Mouse (Mus musculus) gastrocnemius, adult 18-20 months (tissue): ENCODE measurements at regions not wholly inside any gene's neighbourhood (a gene's known extent, or its start where the extent isn't known, plus 50 kb on each side); places are given as distances from the start of the nearest gene placed in this dataset.

Experiments used
- DNase-seq: peaks from one replicate; pipeline ENCODE4 v3.0.0; 2021; ENCODE audit warnings: low spot score

DNA sequence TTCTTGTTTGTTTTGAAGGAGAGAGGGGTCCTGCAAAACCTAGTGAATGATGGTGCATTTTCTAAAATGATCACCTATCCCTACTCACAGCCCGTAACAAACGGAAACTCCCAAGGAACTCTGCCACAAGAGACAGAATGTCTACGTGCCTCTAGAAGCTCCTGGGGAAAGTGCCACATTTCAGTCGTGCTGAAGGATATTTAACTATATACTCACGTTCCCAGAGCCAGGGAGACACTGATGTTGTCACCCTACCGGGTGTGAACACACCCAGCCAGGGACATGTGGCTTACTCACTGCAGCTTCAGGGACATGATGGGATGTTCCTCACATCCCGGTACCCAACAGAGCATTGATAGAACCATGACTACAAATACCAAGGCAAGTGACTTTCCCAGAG, 456.7 kb downstream of the Irx1 start:
- no peak for DNase-seq

DNA sequence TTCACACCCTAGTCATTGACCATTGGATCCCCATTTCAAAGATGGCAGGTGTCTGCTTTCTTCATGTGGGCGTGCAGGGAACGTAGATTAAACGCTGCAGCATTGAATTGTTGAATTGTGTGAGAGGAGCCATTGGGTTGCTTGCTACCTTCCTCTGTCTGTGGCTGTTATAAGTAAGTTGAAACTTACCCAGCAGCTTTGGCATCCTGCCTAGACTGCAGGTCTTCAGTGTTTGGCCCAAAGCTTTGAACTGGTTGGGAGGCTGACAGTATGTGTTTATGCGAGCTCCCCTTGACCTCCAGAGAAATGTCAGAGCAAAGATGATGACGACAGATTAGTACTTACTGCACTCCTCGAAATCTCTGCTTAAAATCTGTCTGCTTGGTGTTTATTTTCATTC, 473.8 kb downstream of the Irx1 start:
- no peak for DNase-seq

DNA sequence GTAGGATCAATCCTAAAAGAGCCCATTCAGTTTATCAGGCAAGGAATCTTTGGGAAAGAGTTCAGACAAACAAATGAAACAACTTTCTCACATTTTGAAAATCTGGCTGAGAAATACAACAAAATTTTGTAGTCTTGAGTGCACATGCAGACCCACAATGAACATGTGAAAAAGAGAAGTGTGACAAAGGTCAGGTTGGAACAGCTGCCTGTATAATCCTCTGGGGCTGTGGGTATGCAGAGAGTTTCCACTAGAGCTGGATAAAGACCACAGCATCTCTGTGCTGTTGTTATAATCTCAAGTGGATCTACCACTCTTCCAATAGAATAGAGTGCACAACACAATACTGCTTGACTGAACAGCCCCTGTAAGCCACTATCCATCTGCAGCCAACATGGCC, 482.3 kb downstream of the Irx1 start:
- DNase-seq = no peak

DNA sequence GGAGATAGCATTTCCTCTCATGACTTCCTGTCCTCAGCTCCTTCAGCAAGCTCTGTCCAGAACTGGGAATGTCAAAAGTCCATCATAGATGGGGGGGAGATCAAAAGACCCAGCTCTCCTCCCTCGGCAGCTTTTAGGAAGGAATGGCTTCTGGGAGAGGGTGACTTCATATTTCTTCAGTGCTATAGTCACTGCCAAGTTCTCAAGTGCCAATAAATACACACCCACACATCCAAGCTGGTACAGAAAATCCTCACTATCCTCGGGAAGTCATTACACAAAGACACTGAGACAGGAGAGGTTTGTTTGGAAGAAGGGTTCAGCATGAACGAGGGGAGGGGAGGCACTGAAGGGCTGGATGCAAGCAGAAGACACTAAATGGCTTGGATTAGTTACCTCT, 502.0 kb downstream of the Irx1 start:
- no peak for DNase-seq

DNA sequence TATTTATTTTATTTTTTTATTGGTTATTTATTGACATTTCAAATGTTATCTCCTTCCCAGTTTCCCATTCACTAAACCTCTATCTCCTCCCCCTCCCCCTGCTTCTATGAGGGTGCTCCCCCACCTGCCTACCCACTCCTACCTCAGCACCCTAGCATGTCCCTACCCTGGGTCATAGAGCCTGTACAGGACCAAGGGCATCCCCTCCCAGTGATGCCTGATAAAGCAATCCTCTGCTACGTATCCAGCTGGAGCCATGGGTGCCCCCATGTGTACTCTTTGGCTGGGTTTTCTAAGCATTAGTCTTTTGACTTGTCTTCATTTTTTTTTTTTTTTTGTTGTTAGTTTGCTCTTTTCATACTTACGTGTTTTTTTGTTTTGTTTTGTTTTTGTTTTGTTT, 502.9 kb downstream of the Irx1 start:
- DNase-seq = no peak

DNA sequence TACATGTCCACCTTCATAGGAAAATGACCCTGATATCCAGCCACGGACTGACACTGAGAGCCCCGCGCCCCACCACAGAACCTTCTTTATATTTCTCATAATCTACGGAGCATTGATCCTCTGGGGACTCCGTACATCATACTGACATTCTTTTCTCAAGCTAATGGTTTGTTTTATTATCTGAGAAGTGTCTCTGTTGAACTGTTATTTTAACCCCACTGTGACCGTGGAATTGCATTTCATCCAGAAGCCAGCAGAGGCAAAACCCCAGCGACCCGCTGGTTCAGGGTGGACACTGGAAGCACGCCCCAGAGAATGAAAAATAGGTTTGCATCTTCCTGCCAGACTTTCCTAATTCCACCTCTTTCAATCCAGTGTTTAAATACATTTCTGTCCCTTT, 503.4 kb downstream of the Irx1 start:
- no peak for DNase-seq

DNA sequence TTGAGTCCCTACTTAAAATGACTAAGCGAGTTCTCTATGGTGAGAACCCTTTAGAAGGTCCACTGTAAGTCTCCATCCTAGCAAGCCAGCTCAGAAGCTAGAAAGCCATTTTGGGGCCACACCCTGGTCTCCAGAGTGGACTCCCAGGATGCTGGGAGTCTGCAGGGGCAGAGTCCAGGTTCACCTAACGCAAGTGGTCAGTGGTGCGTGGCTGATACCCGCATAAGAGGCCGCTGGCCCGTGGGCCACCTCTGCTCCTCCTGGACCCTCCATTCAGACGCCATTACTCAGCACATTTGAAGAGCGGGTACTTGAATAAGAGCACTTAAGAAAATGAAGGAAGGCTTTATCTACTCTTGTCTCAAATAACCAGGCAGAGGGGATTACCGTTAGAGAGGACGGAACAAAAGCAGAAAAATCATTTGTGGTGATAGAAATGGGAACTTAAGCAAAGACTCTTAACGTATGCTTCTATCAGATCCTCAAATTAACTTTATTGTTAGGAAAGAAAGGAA, 504.4 kb downstream of the Irx1 start:
- DNase-seq = no peak

DNA sequence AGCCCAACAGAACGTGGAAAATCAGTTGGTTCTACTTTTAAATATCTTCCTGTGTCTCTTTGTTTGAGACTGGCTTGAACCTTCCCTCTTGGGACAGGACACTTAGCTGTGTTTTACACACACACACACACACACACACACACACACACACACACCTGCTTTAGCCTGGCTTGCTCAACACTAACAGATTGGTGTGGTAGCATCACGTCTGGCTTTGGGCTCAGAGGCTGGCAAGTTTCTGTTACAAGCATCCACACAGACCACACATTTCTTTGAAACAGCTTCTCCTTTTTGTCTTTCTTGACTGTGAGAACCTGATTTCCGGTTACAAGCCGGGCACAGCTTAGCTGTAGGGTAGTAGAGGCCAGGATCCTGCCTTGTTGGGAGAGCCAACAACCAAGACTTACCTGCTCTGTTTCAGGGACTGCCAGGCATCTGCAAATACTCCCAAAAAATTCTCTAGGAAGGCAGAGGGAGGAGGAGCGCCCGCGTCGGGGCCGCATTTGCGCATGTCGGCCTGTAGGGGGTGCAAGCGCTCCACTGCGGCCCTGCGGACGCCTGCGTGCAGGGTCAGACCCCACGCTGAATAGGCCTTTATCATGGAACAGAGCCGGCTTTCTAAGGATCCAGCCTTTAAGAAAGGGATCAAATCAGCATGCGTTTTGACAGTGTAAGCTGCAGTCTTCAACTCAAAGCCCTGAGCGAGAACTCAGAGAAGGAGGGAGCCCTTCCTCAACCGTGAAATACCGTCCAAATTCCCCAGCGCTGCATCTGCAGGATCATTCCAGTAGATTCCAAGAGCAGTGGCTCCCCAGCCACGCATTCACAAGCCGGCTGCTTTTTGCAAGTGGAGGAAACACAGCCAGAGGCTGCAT, 505.2 kb downstream of the Irx1 start:
- DNase-seq = peak; percentile 15

DNA sequence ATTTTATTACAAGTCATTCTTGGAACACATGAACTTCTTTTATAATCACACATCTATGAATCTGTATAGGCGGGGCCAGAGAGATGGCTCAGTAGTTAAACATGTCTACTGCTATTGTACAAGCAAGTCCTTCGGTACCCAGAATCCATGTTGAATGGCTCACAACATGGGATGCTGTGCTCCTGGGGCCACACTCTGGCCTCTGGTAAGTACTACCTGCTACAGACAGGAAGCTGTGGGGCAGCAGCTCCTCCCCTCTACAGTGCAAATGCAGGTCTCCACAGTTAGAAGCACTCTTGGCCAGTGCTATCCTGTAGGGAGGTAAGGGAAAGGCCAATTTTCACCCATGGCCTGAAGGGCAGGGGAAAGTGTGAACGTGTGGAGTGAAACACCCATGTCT, 506.0 kb downstream of the Irx1 start:
- no peak for DNase-seq

DNA sequence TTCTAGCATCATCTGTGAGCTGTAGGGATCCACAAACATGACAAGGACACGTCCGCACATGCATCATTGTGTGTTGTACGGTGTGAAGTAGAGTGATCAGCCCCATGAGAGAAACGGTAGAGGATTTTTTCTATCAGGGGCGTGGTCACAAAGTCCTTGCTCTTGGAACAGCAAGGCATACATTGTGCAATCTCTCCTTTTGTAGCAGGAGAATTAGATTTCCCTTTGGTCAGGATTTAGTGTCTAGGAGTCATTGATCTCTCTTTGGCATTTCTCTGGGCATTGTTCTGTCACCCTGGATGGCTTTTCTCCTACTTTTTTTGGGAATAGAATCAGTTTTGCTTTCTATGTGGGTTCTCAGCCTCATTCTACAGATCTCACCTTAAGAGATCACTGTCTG, 511.3 kb downstream of the Irx1 start:
- DNase-seq = no peak

DNA sequence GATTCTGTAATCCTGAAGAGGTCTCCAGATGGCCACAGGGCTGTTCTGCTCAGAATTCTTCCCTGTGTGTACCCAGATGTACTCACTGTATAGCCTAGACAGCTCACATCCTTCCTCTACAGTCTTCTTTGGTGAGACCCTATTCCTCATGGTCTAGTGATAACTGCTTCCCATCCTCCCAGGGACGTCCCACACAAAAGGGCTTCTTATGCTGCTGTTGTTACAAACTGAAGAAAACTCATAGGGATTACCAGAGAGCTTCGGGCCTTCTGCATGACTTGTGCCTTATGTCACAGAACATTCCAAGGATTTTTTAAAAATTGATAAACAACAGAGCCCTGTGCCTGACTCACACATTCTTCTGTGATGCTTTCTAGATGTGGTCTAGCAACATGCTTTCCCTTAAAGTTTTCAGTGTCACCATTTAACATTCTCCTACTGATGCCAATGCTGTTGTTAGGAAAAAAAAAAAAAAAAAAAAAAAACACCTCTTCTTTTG, 525.9 kb downstream of the Irx1 start:
- DNase-seq = no peak

DNA sequence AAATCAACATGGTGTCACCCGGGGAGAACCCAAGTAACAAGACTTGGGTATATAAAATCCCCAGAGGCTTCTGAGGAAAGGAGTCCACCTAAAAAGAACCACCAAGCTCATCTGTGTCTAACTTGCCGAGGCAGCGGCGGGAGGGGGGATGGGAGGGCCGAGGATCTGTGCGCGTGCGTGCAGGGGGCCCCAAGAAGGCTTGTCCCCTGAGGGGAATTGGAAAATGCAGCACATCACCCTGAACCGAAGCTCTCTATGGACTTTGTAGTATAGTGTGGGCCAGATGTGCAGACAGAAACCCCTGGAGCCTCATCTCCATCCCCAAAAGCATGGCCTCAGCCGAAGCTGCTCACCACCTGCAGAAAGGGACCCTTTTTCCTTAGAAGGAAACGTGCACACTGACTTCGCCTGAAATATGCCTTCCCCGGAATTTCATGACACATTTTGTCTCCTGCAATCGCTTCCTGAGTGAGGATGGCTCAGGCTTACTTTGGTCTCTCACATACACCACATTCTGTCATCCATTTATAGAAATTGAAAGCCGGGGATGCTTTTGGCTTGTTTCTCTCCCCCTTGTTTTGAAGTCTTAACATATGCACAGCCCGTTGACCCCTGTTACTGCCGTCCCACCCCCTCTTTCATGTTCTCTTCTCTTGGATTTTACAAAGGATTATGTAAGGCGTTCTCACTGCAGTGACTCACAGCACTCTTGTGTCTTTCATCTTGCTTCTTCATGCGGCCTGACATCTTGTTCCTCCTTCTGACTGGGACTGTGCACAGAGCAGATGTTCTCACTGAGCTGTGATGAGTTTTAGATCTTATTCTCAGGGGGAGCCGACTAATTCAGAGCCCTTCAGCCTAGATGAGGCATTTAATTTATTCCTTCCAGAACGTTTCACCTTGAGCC, 559.6 kb downstream of the Irx1 start:
- DNase-seq = no peak

DNA sequence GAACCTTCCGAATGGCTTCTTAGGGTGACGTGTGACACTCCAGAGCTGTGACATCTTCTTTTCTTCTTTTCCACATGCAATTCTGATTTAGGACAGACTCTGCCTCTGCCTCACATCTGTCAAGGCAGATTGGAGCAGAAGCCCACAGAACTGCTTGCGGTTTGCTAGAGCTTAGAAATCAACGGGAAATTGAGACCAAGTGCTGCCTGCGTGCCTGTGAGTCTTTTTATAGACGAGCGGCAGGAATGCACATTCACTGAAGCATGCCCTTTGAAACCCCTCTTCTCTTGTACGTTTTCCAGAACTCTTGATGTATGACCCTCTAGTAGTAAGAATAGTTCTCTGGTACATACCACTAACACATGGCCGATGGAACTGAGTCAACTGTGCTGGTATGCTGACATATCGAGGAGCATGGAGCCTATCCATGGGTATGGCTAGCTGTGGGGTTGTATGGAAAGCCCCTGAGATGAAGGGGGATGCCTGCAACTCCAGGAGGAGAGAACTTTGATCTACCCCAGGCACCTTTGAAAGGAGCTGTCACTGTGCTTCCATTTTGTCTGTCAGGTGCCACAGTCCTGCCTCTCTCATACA, 552.2 kb upstream of the Adamts16 start:
- DNase-seq = no peak

DNA sequence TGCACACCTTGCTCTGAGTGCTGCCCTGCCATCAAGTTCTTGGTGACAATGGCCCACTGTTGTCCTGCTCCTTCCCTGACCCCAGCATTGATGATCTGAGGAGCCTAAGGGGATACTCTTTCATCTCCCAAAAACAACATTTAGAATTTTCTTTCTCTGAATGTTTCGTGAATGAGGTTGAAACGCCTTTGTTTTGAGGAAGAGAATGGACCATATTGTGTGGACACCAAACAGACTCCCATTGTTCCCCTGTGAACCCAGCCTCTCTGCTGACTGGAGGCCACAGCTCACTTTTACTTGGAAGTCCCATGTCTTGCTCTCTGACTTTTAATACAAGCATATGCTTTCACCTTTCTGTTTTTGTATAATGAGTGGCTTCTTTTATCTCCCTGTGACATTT, 537.0 kb upstream of the Adamts16 start:
- DNase-seq = no peak

DNA sequence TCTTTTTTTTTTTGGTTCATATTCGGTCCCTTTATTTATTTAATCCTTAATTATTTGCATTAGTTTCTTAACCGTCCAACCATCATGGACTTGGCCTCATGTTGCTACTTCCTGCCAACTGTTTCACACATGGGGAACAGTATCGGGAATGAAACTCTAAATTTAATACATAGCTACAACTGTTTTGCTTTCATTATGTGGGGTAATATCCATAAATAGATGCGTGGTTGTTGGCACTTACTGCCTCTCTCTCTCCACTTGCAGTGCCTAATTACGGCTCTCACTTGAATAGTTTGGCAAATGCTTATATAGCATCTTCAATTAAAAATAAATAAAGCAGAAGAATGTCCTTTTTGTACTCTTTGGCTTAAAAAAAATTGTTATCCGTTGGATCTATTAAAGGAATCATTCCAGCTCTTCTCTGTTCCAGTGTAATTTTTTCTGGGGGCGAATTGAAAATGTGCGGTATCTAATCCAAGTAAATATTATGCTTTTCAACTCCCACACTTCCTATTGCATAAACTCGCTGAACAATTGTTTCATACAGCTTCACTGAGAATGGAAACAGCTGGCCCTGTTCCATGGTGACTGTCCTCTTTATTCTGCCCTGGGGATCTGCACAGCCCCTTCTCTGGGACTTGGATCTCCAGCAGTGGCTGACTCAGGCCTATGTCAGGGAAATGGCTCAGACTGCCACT, 534.4 kb upstream of the Adamts16 start:
- DNase-seq = peak; percentile 10

DNA sequence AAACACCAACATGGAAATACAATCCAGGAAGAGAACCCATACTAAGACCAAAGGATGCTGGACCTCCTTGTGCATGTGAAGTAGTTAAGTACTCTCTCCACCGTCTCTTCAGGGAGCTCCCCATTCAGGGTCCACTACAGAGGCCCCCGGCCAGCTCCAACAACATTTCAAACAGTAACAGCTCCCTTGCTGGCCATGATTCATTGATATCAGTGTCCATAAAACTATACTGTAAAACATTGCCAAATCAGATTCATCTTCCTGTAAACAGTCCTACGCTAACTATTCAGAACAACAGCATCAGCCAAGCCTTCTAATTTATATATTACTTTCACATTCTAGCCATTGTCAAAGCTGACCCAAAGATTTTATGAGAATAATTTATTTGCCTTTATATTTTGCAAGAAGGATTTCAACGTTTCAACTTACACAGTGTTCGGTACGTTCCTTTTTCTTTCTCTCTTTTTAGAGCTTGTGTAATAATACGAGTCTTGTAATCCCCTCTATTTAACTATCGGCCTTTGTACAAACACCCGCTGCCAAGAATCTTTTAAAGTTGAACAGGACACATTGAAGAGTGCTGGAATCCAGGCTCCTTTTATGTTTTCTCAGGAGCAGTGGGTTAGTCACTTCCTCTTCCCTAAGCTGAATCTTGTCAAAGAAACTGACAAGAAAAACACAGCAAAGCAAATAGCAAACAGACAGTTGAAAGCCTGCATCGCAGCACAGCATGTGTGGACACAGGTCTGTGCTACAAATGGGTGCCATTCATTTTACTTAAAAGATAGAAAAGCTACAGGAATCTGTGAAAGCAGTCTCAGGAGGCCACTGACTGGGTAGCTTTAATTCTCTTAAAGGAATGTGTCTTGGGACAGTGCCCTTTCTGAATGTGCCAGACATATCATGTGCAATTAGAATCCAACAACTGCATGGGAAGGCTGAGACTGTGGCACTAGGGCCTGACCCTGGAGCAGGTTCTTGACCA, 531.4 kb upstream of the Adamts16 start:
- no peak for DNase-seq

DNA sequence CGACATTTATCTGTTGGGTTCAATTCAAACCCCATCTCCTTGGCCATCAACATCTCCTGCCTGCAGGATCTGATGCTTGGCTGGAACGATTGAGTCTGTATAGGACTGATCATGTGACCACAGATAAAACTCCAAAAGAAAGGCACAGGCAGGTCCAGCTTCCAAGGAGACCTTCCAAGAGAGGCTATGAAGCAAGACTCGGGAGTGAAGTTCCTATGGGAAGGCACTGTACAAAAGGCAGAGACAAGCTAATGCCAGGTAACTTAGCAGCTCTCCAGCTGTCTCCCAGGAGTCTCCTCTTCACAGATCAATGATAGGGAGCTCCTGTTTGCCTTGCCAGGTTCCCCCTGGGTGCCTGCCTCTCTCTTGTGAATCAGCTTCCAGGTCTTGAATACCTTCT, 528.2 kb upstream of the Adamts16 start:
- no peak for DNase-seq

DNA sequence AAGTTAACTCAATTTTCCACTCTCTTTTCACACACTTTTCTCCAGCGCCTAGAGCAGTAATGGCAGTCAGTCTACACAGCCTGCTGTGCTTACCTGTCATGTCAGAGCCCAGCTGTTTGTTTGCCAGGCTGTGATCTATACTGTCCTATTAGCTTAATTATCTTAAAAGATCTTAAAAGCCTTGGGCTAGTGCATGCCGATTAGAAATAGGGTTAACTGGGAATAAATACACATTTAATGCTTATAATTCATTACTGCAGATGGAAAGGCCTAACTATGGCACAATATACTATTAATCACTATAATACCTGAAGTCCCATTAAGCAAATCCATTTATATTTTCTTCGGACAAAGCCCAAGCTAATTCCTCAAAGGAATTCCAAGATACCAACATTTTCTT, 523.6 kb upstream of the Adamts16 start:
- no peak for DNase-seq

DNA sequence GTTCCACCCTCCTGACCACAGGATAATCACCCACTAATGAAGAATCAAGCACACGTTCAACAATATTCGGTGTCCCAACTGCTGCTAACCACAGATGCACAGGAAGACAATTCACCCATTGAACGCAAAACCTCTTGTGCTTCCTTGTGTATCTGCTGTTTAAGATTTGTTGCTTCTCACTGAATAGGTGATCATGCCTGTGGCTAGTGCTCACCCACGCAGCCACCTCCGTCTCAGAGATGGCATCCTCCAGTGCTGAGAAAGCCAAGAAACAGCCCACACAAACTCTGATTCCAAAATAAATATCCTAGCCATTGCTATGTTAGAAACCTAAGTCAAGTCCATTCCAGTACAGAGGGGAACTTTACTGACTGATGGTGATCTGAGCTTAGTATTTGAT, 520.7 kb upstream of the Adamts16 start:
- no peak for DNase-seq

DNA sequence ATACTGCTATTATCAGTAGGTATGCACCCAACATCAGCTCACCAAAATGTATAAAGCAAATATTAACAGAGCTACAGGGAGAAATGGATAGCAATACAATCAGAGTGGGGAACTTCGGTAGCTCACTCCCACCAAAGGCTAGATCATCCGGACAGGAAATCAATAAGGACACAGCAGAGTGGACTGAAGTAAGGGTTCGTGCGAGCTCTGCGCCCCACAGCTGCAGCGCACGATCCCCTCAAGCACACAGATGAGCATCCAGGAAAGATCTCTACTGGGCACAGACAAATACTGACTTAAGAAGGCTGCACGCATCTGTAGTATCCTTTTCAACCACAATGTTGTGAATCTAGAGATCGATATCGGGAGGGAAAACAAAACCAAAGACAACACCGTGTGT, 517.5 kb upstream of the Adamts16 start:
- no peak for DNase-seq
